Mouse (Mus musculus) gastrocnemius, adult 8-10 months (tissue): ENCODE data around the gene Cd7. TPM values are rescaled to one million over a fixed set of nuclear protein-coding genes. Genes with fewer than 3 reads are reported as not detected.
"Not testable (repeated sequence)": the region's sequence is repeated elsewhere in the genome, so short reads cannot be mapped to it uniquely, and the experiment has no call there.

Experiments
- DNase-seq, 2 experiments: peaks; one replicate each; pipeline ENCODE4 v3.0.0; 2022; ENCODE audit warnings: low spot score in 2 of 2
- total RNA-seq, 4 experiments: library from RNA; stranded (reverse); gene quantifications; 2 replicates each; pipeline ENCODE4 v1.2.4; 2022

The Cd7 gene
- total RNA-seq: not detected

DNA sequence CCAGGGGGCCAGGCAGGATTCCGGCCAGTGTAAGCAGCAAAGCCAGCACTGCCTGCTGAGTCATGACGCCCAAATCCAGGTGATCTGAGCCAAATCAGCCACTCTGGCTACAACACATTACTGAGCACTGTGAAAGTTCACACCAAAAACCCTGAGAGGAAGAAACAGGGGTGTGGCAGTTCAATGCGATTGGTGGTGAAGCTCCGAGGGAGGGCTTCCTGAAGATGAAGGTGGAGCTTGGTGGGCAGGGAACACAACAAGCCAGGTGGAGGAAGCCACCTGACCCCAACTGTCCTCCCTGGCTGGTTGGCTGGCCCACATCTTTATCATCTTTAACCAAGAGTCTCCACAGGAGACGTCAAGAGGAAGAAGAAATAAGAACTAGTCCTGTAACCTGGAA, at the start of gene Cd7:
Gene Cd7, minus strand, starts transcription at position 117 of the 400 bp plus-strand sequence.
- DNase-seq: no peak

GRCm38 (mm10) chr11:121088997-121089396, 49.8 kb upstream of the Cd7 start:
- no peak for DNase-seq

DNA sequence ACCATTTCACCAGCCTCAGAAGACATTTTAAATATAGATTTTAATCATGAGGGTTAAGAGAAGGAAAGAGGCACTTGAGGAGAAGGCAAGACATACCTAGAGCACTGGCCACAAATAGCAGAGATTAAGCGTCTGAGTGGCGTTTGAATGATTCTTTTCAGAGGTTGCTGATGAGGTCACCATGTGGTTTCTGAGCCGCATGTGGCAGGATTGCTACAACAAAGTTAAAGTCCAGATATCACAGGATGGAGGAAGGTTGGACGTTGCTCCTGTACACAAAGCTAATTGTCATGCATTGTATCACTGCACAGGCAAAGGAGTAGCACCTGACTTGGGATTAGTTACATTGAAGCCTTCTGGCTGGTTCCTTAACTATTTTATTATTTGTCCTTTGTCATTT, 47.1 kb upstream of the Cd7 start:
- DNase-seq: no peak

DNA sequence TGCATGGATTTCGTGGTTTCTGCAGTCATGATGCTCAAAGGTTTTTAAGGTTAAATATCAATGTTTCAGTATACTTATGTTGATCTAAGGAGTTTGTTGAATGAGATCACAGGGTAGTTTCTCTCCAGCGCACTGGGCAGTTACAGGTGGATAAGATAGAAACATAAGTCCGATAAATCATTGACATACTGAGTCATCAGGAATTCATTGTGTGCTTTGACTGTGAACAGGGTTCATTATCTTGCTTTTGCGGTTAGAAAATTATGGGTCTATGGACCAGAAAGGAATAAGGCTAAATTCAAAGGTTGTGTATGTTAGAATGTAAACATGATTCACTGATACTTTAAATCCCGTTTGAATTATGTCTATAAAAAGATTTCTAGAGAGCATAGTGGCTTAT, 46.0 kb upstream of the Cd7 start:
- no peak for DNase-seq

DNA sequence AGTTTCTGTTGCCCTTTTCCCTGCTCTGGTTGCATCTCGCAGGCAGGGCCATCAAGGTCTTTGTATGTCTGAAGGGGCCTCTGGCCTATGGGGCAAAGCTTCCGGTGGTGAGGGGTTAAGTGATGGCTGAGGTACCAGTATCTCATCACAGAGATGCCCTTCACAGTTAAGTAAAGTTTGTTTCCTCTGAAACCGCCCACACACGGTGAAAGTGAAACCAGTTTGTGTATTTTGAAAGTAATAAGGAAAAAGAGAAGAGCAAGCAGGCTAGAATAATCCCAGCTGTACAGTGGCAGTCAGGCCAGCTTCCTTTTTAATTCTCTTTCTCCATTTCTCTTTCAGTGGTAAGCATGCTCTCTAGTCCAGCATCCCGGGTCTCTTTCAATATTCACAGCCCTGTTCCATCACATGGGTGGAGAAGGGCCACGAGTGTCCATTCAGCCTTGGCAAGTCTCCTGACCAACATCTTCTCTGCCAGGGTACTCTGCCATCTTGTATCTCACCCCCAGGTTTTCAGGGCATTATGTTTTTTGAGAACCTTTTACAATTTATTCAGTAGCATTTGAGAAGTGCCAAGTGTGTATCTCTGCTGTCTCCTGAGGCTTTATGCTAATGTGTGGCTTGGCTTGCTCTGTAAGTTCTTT, 43.8 kb upstream of the Cd7 start:
- no peak for DNase-seq

- DNase-seq: no peak
Measured at GRCm38 (mm10) chr11:121082250-121082649, 43.0 kb upstream of the Cd7 start.

DNA sequence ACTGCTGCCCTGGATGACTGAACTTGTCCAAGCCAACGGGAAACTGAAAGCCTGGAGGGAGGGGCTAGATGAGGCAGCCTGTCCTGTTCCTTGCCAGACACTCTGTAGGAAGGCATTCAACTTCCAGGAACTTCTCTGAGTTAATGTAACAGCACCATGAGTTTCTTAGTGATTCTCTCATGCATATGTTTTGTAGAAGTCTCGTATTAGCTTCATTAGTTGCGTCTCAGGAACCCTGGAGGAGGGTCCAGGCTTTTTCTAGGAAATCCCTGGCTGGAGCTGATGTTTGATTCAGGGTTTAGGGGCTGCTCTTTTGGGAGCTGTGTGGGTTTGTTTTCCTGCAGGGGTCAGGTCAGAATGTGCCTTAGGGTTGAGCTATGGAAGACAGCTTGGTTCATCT, 41.9 kb upstream of the Cd7 start, which contains the start of gene Sectm1a:
Gene Sectm1a, minus strand, starts transcription at position 101 of the 400 bp plus-strand sequence.
- DNase-seq: no peak

DNA sequence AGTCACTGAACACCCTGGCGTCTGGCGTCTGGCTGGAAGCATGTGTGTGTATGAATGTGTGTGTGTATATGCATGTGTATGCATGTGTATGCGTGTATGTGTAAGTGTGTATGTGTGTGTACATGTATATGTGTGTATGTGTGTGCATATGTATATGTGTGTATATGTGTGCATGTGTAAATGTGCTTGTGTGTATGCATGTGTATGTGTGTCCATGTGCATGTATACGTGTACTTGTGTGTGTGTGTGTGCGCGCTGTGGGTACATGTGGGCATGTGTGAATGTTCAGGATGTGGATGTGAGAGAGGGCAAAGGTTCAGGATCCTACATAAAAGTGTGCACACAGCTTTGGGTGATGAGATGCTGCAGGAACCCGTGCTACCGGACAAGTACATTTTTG, 41.1 kb upstream of the Cd7 start:
- DNase-seq: no peak

- no peak for DNase-seq
Measured at GRCm38 (mm10) chr11:121075655-121076054, 36.4 kb upstream of the Cd7 start.

DNA sequence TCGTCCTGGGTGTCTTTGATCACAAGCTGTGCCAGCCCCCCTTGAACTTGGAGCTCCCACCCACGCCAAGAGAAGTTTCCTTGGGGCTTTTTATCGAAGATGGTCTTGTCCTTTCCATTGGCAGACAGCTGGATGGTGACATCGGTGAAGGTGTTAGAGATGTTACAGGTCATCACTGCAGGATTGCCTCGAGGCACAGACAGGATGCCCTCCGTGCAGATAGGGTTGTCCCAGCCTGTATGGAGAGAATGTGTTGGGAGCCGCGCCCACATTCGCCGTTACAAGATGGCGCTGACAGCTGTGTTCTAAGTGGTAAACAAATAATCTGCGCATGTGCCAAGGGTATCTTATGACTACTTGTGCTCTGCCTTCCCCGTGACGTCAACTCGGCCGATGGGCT, 30.4 kb upstream of the Cd7 start:
- not testable (repeated sequence) for DNase-seq

GRCm38 (mm10) chr11:121067895-121068294, 28.7 kb upstream of the Cd7 start:
- no peak for DNase-seq

DNA sequence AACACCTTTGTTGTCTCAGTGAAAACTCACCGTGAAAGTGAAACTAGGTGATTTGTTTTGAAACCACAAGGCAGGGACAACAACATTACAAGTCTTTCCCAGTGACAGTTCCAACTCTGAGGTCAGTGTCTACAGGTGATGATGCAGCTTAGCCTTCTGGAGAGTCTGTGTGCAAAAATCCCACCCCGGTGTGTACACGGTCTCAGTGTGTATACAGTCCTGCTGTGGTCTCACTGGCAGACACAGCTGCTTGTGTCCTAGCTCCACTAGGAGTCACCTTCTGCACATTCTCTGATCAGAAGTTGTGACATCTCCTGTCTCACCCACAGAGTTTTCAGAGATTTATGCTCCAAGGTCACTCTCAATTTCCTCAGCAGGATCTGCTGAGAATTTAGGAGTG, 25.0 kb upstream of the Cd7 start:
- no peak for DNase-seq

GRCm38 (mm10) chr11:121063379-121063778, 24.2 kb upstream of the Cd7 start, which contains the start of gene Sectm1b:
Gene Sectm1b (minus strand): TSS chr11:121063569.
- no peak for DNase-seq

DNA sequence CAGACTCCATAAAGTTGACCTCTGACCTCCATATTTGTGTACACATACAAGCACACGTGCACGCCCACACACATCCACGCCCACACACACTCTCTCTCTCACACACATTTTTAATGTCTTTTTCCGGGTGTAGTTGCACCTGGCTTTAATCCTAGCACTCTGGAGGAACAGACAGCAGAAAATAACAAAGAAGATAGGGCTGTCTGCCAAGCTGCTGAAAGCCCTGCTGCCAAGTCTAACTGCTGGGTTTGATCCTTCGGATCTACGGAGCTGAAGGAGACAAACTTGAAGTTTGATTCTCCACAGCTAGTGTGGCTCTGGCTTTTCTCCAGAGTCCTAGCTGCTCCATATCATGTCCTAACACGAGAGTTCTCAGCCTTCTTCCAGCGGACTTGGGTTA, 22.4 kb upstream of the Cd7 start:
- DNase-seq: no peak

DNA sequence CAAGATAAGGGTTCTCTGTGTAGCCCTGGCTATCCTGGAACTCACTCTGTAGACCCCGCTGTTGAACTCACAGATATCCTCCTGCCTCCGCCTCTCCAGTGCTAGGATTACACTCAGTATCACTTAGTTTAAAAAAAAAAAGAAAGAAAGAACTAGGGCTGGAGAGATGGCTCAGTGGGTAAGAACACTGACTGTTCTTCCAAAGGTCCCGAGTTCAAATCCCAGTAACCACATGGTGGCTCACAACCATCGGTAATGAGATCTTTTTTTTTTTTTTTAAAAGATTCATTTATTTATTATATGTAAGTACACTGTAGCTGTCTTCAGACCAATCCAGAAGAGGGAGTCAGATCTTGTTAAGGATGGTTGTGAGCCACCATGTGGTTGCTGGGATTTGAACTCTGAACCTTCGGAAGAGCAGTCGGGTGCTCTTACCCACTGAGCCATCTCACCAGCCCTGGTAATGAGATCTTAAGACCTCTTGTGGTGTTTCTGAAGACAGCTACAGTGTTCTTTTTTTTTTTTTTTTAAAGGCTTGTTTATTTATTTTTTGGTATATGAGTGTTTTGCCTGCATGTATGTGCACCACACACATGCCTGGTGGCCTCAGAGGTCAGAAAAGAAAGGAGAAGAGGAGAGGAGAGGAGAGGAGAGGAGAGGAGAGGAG, 21.3 kb upstream of the Cd7 start:
- DNase-seq: not testable (repeated sequence)

DNA sequence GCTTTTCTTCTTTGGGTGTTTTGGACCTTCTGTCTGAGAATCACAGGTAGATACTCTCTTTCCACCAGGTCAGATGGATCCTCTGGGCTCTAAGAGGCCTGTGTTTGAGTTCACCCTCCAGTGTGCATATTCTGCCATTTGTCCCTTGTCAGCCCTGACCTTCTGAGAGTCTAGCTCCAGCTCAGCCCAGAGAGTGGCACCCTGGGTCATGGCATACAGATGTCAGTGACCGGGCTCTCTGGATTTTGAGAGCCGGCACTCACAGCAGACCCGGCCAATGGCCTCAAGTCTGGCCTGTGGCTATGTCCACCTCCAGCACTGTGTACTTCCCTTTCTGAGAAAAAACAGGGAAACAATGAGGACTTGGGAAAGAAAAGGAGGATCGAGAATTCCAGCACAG, 20.3 kb upstream of the Cd7 start:
- DNase-seq: no peak

GRCm38 (mm10) chr11:121058956-121059355, 19.7 kb upstream of the Cd7 start:
- DNase-seq: no peak

GRCm38 (mm10) chr11:121058122-121058521, 18.9 kb upstream of the Cd7 start:
- no peak for DNase-seq

- peak in 1 of 2 experiments; percentile 11 for DNase-seq
Measured at GRCm38 (mm10) chr11:121056536-121057236, 17.5 kb upstream of the Cd7 start.

DNA sequence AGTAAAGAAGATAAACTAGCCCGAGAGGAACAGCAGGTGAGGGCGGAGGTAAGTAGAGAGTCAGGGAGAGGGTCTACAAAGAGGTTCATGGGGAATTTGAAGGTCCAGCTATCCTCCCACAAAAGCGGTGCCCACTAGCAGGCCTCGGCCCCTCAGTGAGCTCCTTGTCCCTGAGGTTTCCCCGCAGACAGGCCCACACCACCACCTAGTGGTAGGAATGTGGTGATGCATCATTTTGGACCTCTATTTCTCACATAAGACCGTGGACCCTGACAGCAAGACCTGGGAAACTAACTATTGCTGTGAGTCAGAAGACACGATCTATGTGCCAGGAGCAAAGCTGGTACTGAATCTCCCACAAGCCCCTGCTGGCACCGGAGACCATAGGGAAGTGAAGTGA, 14.3 kb upstream of the Cd7 start:
- peak; percentile 59 for DNase-seq

- no peak for DNase-seq
Measured at GRCm38 (mm10) chr11:121052387-121052786, 13.2 kb upstream of the Cd7 start.

DNA sequence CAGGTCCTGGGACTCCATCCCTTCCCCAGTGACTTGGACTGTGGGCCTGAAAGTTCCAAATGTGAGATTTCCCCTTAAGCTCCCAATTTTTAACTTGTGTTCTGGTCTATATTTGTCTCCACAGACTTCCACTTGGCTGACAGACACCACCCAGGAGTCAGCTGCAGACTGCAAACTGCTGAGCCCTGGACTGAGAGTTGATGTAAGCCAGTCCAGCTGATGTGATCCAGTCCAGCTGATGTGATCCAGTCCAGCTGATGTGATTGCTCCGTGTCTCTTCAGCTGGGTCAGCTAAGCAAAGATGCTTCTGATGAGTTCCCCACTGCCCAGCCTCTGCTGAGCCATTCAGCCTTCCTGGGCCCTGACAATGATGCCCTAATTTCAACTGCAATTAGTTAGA, 12.6 kb upstream of the Cd7 start:
- no peak for DNase-seq

DNA sequence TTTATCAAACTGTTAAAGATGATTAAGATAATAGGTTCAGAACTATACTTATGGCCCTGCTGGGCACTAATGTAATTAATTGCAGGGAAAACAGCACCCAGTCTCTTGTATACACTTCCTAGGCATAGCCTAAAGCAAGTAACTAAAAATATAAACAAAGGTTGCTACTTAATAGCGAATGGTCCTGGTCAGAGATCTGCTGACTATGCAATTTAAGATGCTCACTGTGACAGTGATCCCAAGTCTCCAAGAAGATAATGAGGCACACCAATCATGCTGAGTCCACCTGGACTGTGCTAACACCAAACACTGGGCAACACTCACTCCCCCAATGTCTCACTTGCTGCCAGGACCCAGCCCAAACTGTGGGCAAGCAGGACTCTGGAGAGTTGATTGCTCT, 10.6 kb upstream of the Cd7 start:
- DNase-seq: no peak
